ENCODE assay signal across 8 mouse cellular contexts in genomic region chr10:93945364-93945763, GRCm38 (mm10). TPM values are rescaled to one million over a fixed set of nuclear protein-coding genes. Genes with fewer than 3 reads are reported as not detected.
DNase-seq lines count a peak whose midpoint lies in the region; ATAC-seq and TF ChIP-seq lines count a peak whose summit lies in the region.

No protein-coding gene starts in this region.

- 25% methylated on average over 4 of the region's 4 CpGs for WGBS in hindbrain, embryonic 16.5 days

- H3K4me1 ChIP-seq in hindbrain, embryonic 16.5 days (ENCODE audit: control insufficient read depth, insufficient read depth, low read depth, low read length) = peaks cover 2% of the 10 kb centered on the region; the same call in 1 of the 2 replicates

- H3K4me2 ChIP-seq in hindbrain, embryonic 16.5 days (ENCODE audit: low read length) = no peak overlapping the region

- peak; percentile 34 for DNase-seq in gastrocnemius, adult 2 months
- DNase-seq in gastrocnemius, adult 8-10 months (ENCODE audit: low spot score in 2 of 2) = no peak
- peak; percentile 20 for DNase-seq in 3134 (ENCODE audit: extremely low read depth, insufficient read length, low spot score)
- peak; percentile 14 for DNase-seq in brain, embryonic 18.5 days (ENCODE audit: low read depth, low spot score)
- DNase-seq in lung, postnatal 10 days = peak; percentile 70
- no peak for DNase-seq in spleen, postnatal 14 days (ENCODE audit: low spot score in 2 of 2)

- peak; percentile 86 for ATAC-seq in hindbrain, embryonic 16.5 days
- ATAC-seq in inflammation-experienced regulatory T-cells, adult 6 months = no peak

- H3K36me3 ChIP-seq in hindbrain, embryonic 16.5 days (ENCODE audit: control insufficient read depth, insufficient read depth, low read length) = no peaks in the 10 kb centered on the region

- no peaks in the 10 kb centered on the region for H3K27me3 ChIP-seq in hindbrain, embryonic 16.5 days (replicated peaks; ENCODE audit: control insufficient read depth, insufficient read depth, low read length)

- H3K9me3 ChIP-seq in hindbrain, embryonic 16.5 days (ENCODE audit: control insufficient read depth, low read length) = no peaks in the 10 kb centered on the region

- peak overlapping the region; percentile 48 for H3K4me3 ChIP-seq in gastrocnemius, adult 2 months
- no peak overlapping the region for H3K4me3 ChIP-seq in hindbrain, embryonic 16.5 days (ENCODE audit: low read length)

- intact Hi-C loops in gastrocnemius, adult 2 months (cut with DNase I) = loop anchor here (1.0 to 5.0 kb wide), 2 partner anchors 128 to 172 kb away; no protein-coding TSS in a partner anchor

- TF ChIP-seq CTCF in gastrocnemius, adult 2 months (IDR thresholded peaks at IDR 0.05) = peak; percentile 84

- H3K27ac ChIP-seq in gastrocnemius, adult 2 months = peak overlapping the region; percentile 62
- H3K27ac ChIP-seq in hindbrain, embryonic 16.5 days (ENCODE audit: low read depth, low read length) = no peak overlapping the region

- H3K9ac ChIP-seq in hindbrain, embryonic 16.5 days (ENCODE audit: low read depth, low read length) = no peak overlapping the region

RNA-seq across cellular contexts. Expression of gene Metap2, which starts 48.5 kb away (rescaled TPM):
- 100 to 1,000 TPM; 147 to 182 TPM for total RNA-seq in gastrocnemius, adult 2 months (2021)
- total RNA-seq in gastrocnemius, adult 8-10 months (2022) = 100 to 1,000 TPM; 123 to 209 (median 165) TPM
- polyA plus RNA-seq in hindbrain, embryonic 16.5 days (2015; fragmentation: Nextera tagmentation; extraction: Ambion mirVana) = 138 and 152 TPM in 2 replicates
- polyA plus RNA-seq in inflammation-experienced regulatory T-cells, adult 6 months (2017; shearing (Covaris generic)) = 100 to 1,000 TPM; 177 to 252 (median 239) TPM

Comparison
In these comparisons a context has a peak if more than half of its experiments do, and no peak if none do; other contexts are left out.
1. DNase-seq: peak in gastrocnemius, adult 2 months (single experiment), 3134 (single experiment), brain, embryonic 18.5 days (single experiment) and lung, postnatal 10 days (single experiment); none in gastrocnemius, adult 8-10 months (0 of 2) and spleen, postnatal 14 days (0 of 2).